Mouse (Mus musculus) C2C12 (cell line): ENCODE measurements around the gene Lsm7. TPM values are rescaled to one million over a fixed set of nuclear protein-coding genes. Genes with fewer than 3 reads are reported as not detected.

Experiments used
- H3K27me3 ChIP-seq: one replicate; pipeline ENCODE4 v1.6.1; 2011; ENCODE audit not compliant: control insufficient read depth, insufficient read depth, insufficient read length
- H3K36me3 ChIP-seq: one replicate; pipeline ENCODE4 v1.6.1; 2011; ENCODE audit not compliant: control insufficient read depth, insufficient read depth
- H3K4me3 ChIP-seq: one replicate; pipeline ENCODE4 v1.5.1; 2011; ENCODE audit warnings: mild to moderate bottlenecking, control low read depth; ENCODE audit not compliant: poor library complexity, insufficient read depth, severe bottlenecking
- H3K79me2 ChIP-seq: one replicate; pipeline ENCODE4 v1.6.1; 2011; ENCODE audit not compliant: control insufficient read depth, insufficient read depth
- H3K79me3 ChIP-seq: one replicate; pipeline ENCODE4 v1.6.1; 2011; ENCODE audit warnings: low read depth, control low read depth
- H3ac ChIP-seq: one replicate; pipeline ENCODE3; 2011; ENCODE audit warnings: low read depth; ENCODE audit not compliant: control insufficient read depth, insufficient read length
- CEBPB ChIP-seq: IDR thresholded peaks from one replicate; pipeline ENCODE4 v1.6.1; 2011; ENCODE audit warnings: low read depth, mild to moderate bottlenecking, control low read depth, moderate library complexity
- CTCF ChIP-seq: IDR thresholded peaks from one replicate; pipeline ENCODE4 v1.5.1; 2011; ENCODE audit not compliant: control insufficient read depth, insufficient read depth, insufficient read length
- FOSL1 ChIP-seq: IDR thresholded peaks from one replicate; pipeline ENCODE4 v1.8.0; 2011; ENCODE audit warnings: mild to moderate bottlenecking, low read length; ENCODE audit not compliant: poor library complexity, insufficient read depth, severe bottlenecking
- MAX ChIP-seq: IDR thresholded peaks from one replicate; pipeline ENCODE4 v1.6.1; 2011; ENCODE audit warnings: mild to moderate bottlenecking, control low read depth
- MYOD1 ChIP-seq: IDR thresholded peaks from one replicate; pipeline ENCODE4 v1.6.1; 2011; ENCODE audit warnings: low read depth; ENCODE audit not compliant: control insufficient read depth, insufficient read length
- MYOG ChIP-seq: IDR thresholded peaks from one replicate; pipeline ENCODE4 v1.6.1; 2011; ENCODE audit not compliant: control insufficient read depth, insufficient read length; ENCODE audit errors: extremely low read depth
- USF1 ChIP-seq: IDR thresholded peaks from one replicate; pipeline ENCODE4 v1.6.1; 2011; ENCODE audit warnings: low read depth, mild to moderate bottlenecking, control low read depth, moderate library complexity
- polyA plus RNA-seq: library from polyadenylated mRNA; unstranded; fragments of >200 nt; fragmentation: generic; extraction: Trizol; gene quantifications from one replicate; pipeline ENCODE4 v1.2.1, GENCODE M21; 2012; ENCODE audit warnings: missing spikeins

Lsm7 gene
- polyA plus RNA-seq, 1 experiment = 297 TPM

DNA sequence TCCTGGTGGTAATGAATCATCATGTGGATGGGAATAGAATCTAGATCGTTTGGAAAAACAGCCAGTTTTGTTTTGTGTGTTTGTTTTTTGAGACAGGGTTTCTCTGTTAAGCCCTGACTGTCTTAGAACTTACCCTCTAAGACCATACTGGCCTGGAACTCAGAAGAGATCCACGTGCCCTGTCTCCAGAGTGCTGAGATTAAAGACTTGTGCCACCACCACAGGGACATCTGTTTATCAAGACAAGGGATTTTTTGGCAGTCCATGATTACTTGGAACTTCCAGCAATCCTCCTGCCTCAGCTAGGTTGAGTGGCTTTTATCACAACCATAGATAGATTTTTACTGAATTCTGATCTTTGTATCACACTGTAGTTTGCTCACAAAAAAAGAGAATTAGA is 30.2 kb downstream of the Lsm7 start:
- no peak overlapping the region for H3ac ChIP-seq
- TF ChIP-seq USF1 (no peak), MYOG (no peak), MYOD1 (no peak), FOSL1 (no peak), CEBPB (no peak), MAX (no peak), CTCF (no peak)
- H3K79me3 ChIP-seq = peaks cover 24% of the 10 kb centered on the region
- H3K27me3 ChIP-seq = no peaks in the 10 kb centered on the region
- peaks cover 14% of the 10 kb centered on the region for H3K36me3 ChIP-seq
- H3K79me2 ChIP-seq = peaks cover 34% of the 10 kb centered on the region
- H3K4me3 ChIP-seq = no peak overlapping the region

DNA sequence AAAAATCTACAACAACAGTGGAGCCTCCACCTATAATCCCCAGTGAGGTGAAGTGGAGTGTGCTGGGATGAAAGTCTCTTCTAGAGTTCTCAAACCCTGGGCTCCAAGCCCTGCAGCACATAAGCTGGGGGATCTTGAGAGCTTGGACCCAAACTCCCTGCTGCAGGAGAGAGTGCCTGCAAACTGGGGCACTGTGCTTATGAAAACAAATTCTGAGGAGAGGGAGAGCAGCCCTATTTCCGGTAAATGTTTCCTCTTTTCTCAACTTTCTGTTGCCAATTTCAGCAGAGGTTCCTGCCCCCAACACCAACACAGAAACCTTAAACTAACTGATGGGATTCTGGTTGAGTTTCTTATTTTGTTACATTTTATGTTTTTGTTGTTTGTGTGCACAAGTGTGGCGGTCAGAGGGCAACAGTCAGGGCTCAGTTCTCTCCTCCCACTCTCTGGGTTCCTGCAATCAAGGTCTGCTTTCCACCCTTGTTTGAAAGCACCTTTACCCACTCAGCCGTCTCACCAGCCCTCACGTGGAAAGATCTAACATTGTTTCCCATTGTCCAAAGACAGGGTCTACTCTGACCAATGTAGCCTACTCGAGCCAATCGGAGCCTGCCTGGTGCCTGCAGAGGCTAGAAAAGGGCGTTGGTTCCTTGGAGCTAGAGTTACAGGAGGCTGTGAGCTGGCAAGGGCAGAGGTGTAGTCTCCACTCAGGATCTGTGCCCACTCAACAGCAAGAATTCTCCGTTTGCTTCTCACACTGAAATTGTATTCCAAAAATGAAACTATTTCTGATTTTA is 31.0 kb downstream of the Lsm7 start:
- no peak overlapping the region for H3ac ChIP-seq
- peaks cover 19% of the 10 kb centered on the region for H3K79me3 ChIP-seq
- H3K79me2 ChIP-seq = peaks cover 26% of the 10 kb centered on the region
- no peak for TF ChIP-seq MYOG
- H3K36me3 ChIP-seq = peaks cover 7% of the 10 kb centered on the region
- no peak overlapping the region for H3K4me3 ChIP-seq
- H3K27me3 ChIP-seq = no peaks in the 10 kb centered on the region

DNA sequence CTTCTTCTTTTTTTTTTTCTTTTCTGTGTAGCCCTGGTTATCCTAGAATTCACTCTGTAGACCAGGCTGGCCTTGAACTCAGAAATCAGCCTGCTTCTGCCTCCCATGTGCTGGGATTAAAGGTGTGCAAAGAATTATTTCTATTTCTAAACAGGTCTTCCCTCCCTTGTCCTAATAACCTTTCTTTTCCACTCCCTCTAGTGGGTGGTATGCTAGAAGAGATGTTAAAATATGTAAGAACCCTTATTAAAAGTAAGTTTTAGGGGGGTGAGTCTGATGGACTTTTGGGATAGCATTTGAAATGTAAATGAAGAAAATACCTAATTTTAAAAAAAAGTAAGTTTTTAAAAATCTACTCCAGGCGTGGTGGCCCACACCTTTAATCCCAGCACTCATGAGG is 31.7 kb downstream of the Lsm7 start:
- TF ChIP-seq CEBPB (no peak), MYOG (no peak)
- Histone ChIP-seq H3K4me3 (no peak overlapping the region), H3K79me3 (peaks cover 14% of the 10 kb centered on the region), H3K27me3 (no peaks in the 10 kb centered on the region), H3K79me2 (peaks cover 18% of the 10 kb centered on the region), H3K36me3 (peaks cover 1% of the 10 kb centered on the region), H3ac (no peak overlapping the region)

DNA sequence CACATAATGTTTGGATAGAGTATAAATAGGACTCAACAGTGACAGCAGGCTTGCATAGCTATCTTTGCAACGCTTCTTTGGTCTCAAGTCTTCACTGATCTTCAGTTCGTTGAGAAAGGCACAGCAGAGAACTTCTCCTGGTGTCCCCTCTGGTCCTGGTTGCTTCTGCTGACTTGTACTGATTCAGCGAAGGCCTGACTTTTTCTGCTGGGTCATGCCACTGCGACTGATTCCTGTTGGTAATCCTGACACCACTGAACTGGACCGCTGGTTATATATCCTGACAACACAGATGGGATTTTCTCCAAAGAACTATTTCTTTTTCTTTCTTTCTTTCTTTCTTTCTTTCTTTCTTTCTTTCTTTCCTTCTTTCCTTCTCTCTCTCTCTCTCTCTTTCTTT is 32.5 kb downstream of the Lsm7 start:
- H3K27me3 ChIP-seq = no peaks in the 10 kb centered on the region
- no peak overlapping the region for H3ac ChIP-seq
- H3K36me3 ChIP-seq = no peaks in the 10 kb centered on the region
- H3K4me3 ChIP-seq = no peak overlapping the region
- TF ChIP-seq MYOD1 (no peak), FOSL1 (no peak), MAX (no peak), CTCF (no peak), USF1 (no peak), MYOG (no peak)
- H3K79me3 ChIP-seq = peaks cover 6% of the 10 kb centered on the region
- H3K79me2 ChIP-seq = peaks cover 11% of the 10 kb centered on the region

DNA sequence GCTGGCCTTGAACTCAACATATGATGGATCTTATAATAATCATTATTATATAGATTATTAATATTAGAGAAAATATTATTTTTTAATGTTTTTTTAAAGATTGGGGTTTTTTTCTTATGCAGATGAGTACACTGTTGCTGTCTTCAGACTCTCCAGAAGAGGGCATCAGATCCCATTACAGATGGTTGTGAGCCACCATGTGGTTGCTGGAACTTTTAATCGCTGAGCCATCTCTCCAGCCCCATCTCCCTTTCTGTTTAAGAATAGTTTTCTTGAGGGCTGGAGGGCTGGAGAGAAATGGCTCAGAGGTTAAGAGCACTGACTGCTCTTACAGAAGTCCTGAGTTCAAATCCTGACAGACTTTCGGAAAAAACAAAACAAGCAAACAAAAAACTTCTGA is 33.0 kb downstream of the Lsm7 start:
- H3K79me3 ChIP-seq = peaks cover under 1% of the 10 kb centered on the region
- peaks cover 5% of the 10 kb centered on the region for H3K79me2 ChIP-seq
- H3ac ChIP-seq = no peak overlapping the region
- no peaks in the 10 kb centered on the region for H3K36me3 ChIP-seq
- peak; percentile 20 for TF ChIP-seq CTCF
- no peak for TF ChIP-seq USF1
- no peak for TF ChIP-seq MYOG
- no peak for TF ChIP-seq CEBPB
- TF ChIP-seq MAX = peak; percentile 52
- no peak for TF ChIP-seq MYOD1
- TF ChIP-seq FOSL1 = no peak
- H3K4me3 ChIP-seq = no peak overlapping the region
- H3K27me3 ChIP-seq = no peaks in the 10 kb centered on the region

DNA sequence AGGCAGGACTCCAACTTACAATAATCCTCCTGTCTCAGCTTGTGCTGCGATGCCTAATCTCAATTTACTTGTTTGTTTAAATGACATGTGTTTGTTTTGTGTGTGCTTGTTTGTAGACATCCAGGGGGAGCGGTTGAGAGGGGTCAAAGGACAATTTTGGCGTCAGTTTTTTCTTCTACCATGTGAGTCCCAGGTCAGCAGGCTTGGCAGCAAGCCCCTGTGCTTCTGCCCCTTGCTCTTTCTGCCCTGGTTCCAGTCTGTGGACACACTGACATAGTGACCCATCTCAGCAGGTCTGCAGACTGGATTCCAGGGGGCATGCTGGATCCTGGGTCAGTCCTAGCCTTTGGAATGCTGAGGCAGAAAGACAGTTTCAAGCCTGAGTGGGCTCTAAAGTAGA is 35.6 kb downstream of the Lsm7 start:
- Histone ChIP-seq H3K27me3 (no peaks in the 10 kb centered on the region), H3ac (no peak overlapping the region), H3K4me3 (no peak overlapping the region), H3K79me2 (no peaks in the 10 kb centered on the region), H3K79me3 (no peaks in the 10 kb centered on the region), H3K36me3 (no peaks in the 10 kb centered on the region)
- no peak for TF ChIP-seq USF1
